Mouse (Mus musculus) kidney, postnatal 25 days (tissue): ENCODE results near the gene Mrgprg.

Experiments
- DNase-seq, 2 experiments: peaks; one replicate each; pipeline ENCODE4 v3.0.0; 2021; ENCODE audit warnings: mixed read lengths in 2 of 2

Mrgprg gene

DNA sequence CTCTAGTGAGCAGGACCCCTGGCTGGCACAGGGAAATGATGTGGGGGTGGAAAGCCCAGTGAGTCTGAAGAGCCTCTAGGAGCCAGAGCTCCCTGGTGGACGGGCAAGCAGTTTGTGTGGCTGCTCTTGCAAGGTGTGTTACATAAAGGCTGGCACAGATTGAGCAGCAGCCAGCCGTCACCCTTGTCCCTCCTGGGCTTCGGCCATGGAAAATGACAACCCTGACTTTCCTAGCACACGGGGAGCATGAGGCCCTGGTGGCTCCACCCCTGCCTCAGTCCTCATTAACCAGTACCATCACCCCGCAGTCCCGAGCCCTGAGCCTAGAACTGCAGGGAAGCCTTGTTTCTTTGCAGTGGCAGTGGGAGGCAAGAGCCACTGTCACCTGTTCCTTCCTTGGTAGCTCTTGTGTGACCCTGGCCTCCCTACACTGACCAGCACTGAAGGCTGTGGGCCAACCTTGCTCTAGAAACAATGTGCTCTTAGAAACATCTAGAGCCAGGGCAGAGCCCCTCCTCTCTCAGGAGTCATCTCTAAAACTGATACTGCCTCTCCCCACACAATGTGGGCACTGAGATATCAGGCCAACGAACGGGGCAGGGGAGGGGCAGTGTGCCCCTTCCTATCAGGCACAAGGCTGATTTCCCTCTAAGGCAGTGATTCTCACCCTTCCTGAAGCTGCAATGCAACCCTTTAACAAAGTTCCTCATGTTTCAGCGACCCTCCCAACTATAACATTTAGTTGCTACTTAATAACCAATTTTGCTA, 11.3 kb downstream of the Mrgprg start:
- no peak for DNase-seq

DNA sequence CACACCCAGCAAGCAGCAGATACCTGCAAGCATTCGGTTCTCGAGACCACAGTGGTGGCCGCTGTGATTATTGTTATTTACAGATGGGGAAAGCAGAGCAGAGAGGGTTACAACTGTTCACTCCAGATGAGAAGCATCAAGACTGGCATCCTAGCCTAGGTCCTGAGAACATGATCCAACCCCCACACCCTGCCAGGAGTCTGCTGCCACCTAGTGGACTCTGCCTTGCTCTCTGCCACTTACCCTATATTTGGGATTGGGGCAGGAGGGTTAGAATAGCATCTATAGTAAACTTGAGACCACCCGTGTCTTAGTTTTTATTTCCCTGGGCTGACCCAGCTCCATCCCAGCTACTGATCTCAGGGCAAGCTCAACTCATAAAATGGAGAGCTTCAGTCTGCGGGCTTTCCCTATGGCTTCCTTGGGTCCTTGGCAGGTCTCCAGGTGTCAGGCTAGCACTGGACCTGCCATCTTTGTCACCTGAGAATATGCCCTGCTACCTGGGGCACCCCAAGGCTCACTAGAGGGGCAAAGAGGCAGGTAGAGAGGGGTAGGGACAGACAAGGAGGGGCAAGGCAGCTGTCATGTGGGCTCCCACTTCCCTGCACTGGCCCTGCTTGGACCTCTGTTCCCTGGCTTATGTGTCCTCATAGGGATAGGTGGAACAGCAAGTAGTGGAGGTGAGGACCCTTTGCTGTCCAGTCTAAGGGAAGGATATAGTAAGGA, 12.6 kb downstream of the Mrgprg start:
- peak; percentile 68 to 81 for DNase-seq

GRCm38 (mm10) chr7:143752606-143753005, 14.2 kb downstream of the Mrgprg start:
- no peak for DNase-seq

DNA sequence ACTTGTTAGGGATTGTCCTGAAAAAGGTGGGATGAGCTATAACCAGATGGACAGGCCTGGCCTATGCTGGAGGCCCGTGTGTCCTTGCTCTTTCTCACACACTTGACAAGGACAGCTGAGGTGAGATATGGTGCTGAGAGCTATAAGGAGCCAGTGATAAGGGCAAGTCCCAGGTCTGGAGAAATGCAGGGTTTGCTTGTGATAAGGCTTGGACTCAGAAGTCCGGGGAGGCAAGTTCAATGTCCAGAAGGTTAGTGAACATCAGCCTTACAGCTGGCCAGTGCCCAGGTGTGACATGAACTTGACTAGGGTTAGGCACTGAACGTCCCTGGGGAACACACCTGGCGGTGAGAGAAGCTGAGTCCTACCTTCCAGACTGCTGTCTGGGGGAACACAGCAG, 14.7 kb downstream of the Mrgprg start:
- DNase-seq = no peak

DNA sequence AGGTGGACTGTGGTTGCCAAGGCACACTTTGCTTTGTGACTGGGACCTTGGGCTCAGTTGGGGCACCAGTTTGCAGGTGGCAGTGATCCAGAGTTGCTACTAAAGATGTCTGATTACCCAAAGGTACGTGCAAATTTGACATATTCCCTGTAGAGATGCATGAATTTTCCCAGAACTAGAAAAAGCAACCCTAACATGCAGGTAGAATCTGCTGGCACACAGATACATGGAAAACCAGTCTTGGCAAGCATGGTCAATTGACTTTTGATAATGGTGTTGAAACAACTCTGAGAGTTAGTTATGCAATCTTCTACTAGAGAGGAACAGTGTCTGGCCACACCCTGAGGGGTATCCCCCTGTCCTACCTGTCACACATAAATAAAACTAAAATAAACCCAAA, 15.4 kb downstream of the Mrgprg start:
- DNase-seq = no peak

- DNase-seq = no peak
These were observed 17.7 kb downstream of the Mrgprg start for GRCm38 (mm10) chr7:143749045-143749444.

GRCm38 (mm10) chr7:143748041-143748868, 18.5 kb downstream of the Mrgprg start:
- peak; percentile 88 to 91 for DNase-seq

DNA sequence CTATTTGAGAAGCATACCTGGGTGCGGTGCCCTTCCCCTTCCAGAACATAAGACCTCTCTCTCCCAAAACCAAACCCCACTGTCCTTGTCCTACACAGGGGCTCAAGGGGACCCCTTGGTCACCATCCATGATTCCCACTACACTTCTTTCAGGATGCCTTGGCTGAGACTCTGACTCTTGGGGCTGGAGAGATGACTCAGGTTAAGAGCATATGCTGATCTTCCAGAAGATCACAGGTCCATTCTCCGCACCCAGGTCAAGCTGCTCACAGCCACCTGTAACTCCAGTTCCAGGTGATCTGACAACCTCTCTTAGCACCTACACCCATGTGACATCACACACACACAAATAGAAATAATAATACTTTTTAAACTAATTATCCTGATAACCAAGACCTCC, 26.1 kb downstream of the Mrgprg start:
- DNase-seq = no peak

DNA sequence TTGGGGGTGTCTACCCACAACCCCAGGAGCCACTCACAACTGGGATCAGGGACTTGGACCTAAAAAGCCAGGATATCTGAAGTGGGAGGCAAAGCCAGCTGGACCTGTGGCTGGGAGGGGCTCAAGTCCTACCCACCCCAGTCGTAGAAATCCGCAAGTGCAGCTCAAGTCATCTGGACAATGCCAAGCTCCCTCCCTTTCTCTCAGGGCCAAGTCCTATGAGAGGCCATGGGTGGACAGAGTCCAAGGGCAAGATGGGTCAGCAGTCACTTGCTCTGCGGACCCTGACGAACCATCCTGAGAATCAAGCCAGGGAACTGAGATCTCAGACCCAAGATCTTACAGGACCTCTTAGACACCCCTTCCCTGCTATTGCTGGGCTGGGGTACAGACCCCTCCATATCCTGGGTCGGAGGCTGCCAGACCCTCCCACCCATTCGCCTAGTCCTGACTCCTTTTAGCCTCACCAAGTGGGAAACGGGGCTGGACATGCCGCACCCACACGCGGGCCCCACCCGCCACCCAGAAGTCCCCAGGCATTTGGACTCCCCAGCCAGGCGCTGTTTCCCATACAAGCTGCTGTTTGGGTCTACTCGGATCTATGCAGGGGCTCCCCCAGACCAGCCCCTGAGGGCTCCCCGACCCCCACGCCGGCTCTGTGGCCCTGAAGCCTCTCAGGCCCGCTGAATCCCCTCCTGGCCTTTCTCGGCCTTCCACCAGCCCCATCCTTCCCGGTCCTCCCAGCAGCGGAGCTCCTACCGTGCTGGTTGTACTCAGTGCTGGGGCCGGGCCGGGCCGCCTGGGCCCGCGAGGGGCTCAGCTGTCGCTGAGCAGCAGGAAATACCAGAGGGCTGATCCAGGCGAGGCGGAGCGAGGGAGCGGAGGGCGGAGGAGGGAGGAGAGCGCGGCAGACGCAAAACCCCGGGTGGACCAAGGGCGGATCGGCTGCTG, 27.0 kb downstream of the Mrgprg start:
- peak; percentile 87 to 94 for DNase-seq

GRCm38 (mm10) chr7:143738601-143739006, 28.2 kb downstream of the Mrgprg start:
- peak; percentile 45 to 53 for DNase-seq

DNA sequence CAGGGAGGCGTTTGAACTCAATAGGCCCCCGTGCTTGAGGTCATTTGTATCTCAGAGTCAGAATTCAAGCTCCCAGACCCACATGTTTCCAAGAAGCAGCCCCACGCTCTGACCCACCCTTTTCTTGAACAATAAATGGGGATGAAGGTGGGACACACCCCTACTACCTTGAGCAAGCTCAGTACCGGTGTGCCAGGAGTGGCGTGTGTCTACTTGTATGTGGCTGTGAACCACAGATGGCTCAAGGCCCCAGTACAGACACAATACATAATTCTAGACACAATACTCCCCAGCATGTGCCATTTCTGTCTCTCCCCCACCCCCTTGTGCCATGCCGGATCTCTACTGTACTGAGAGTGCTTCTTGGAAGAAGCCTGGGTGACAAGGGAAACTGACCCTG, 28.6 kb downstream of the Mrgprg start:
- DNase-seq = no peak

- DNase-seq = no peak
These were observed 33.0 kb downstream of the Mrgprg start for GRCm38 (mm10) chr7:143733746-143734145.

DNA sequence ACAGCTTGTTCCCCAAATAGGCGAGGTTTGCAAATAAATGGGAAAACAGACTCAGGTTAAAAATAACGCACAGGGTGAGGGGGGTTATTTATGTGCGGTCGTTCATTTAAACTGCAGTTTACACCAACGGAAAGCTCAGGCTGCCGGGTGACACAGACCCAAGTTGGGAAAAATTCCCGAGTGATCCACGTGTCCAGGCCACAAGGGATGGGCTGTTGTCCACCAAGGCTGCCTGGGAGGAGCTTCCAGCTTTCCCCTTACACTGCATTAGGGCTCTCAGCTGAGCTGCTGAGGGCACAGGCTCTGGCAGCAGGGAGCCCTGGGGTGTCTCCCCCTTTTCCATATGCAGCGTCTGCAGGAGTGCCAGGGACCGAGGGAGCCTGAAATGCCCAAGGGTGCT, 36.9 kb downstream of the Mrgprg start:
- DNase-seq = peak; percentile 53 to 64

DNA sequence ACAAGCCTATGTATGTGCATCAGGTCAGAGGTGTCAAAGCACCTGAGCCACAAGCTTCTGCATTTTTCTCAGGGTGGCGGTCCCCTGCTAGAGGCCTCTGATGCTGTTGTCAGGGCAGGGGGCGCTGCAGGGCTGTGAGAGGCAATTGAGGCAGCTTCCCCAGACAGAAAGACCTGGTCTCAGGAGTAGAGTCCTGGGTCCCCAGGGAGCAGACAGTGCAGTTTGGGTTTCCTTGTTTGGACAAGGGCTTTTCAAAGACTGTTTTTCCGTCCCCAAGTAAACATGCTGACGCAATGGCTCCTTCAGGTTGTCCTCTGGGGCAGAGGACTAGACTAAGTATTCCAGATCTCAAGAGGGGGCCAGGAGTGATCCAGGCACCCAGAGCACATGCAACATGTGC, 40.4 kb downstream of the Mrgprg start:
- peak in 1 of 2 experiments; percentile 15 for DNase-seq

GRCm38 (mm10) chr7:143723841-143724240, 43.0 kb downstream of the Mrgprg start:
- DNase-seq = peak; percentile 24 to 65

- DNase-seq = no peak
These were observed 44.1 kb downstream of the Mrgprg start for GRCm38 (mm10) chr7:143722646-143723045.

DNA sequence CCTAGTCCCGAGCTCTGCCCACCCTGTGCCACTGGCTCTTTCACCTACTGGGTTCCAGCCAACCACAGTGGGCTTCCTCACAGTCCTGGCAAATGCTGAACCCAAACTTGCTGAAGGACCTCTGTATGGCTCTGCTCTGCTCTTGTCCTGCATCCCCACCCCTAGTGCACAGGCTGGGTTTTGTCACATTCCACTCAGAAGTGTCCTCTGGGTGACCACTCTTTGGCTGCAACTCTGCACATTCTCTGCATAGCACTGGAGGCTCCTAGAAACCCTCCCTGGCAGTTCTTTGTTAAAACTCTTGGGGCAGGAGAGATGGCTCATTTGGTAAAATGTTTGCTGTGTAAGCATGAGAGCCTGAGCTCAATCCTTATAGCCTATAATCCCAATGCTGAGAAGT, 49.0 kb downstream of the Mrgprg start:
- DNase-seq = peak; percentile 38 to 58
